Mouse (Mus musculus): ENCODE results near the gene Fndc9. TPM values are rescaled to one million over a fixed set of nuclear protein-coding genes. Genes with fewer than 3 reads are reported as not detected.

Fndc9 gene
- polyA plus RNA-seq, 1 experiment from 2014 or later = 0.09 TPM

GRCm38 (mm10) chr11:46269391-46269790, 34.1 kb downstream of the Fndc9 start:
- no peaks in the 10 kb centered on the region for H3K9me3 ChIP-seq (ENCODE audit: low read length)
- peaks cover 5% of the 10 kb centered on the region; the same call in 1 of the 2 replicates for H3K36me3 ChIP-seq (ENCODE audit: insufficient read depth, low read length)

GRCm38 (mm10) chr11:46269893-46270292, 34.6 kb downstream of the Fndc9 start:
- Histone ChIP-seq H3K9me3 (ENCODE audit: low read length) (no peaks in the 10 kb centered on the region), H3K36me3 (ENCODE audit: insufficient read depth, low read length) (peaks cover 5% of the 10 kb centered on the region; the same call in 1 of the 2 replicates), H3K27ac (ENCODE audit: low read length) (no peak overlapping the region), H3K27me3 (ENCODE audit: insufficient read depth, low read length) (no peaks in the 10 kb centered on the region), H3K4me2 (replicated peaks; ENCODE audit: low read depth, low read length) (no peak overlapping the region), H3K4me1 (ENCODE audit: insufficient read depth, low read length) (no peaks in the 10 kb centered on the region), H3K9ac (replicated peaks; ENCODE audit: low read length) (no peak overlapping the region), H3K4me3 (ENCODE audit: low read length) (no peak overlapping the region)
- ATAC-seq (ENCODE audit: low FRiP score, low TSS enrichment) = no peak
- WGBS = 61% methylated on average over 3 of the region's 3 CpGs

More at GRCm38 (mm10) chr11:46269391-46269790, 34.1 kb downstream of the Fndc9 start:
- Histone ChIP-seq H3K27me3 (ENCODE audit: insufficient read depth, low read length) (no peaks in the 10 kb centered on the region), H3K9ac (replicated peaks; ENCODE audit: low read length) (no peak overlapping the region), H3K27ac (ENCODE audit: low read length) (no peak overlapping the region), H3K4me3 (ENCODE audit: low read length) (no peak overlapping the region), H3K4me2 (replicated peaks; ENCODE audit: low read depth, low read length) (no peak overlapping the region), H3K4me1 (ENCODE audit: insufficient read depth, low read length) (no peaks in the 10 kb centered on the region)
- 40% methylated on average over 9 of the region's 9 CpGs for WGBS
- ATAC-seq (ENCODE audit: low FRiP score, low TSS enrichment) = 0 out of 2 replicates have a peak, but pooled peaks have one; percentile 21

- Histone ChIP-seq H3K9ac (replicated peaks; ENCODE audit: low read length) (no peak overlapping the region), H3K36me3 (ENCODE audit: insufficient read depth, low read length) (peaks cover 5% of the 10 kb centered on the region; the same call in 1 of the 2 replicates), H3K4me3 (ENCODE audit: low read length) (no peak overlapping the region), H3K4me2 (replicated peaks; ENCODE audit: low read depth, low read length) (no peak overlapping the region), H3K27me3 (ENCODE audit: insufficient read depth, low read length) (no peaks in the 10 kb centered on the region), H3K9me3 (ENCODE audit: low read length) (no peaks in the 10 kb centered on the region), H3K4me1 (ENCODE audit: insufficient read depth, low read length) (no peaks in the 10 kb centered on the region), H3K27ac (ENCODE audit: low read length) (no peak overlapping the region)
- 72% methylated on average over 8 of the region's 8 CpGs for WGBS
- no peak for ATAC-seq (ENCODE audit: low FRiP score, low TSS enrichment)
These were observed 36.8 kb downstream of the Fndc9 start for GRCm38 (mm10) chr11:46272058-46272681.

GRCm38 (mm10) chr11:46273969-46274368, 38.6 kb downstream of the Fndc9 start:
- ATAC-seq (ENCODE audit: low FRiP score, low TSS enrichment) = no peak
- Histone ChIP-seq H3K4me1 (ENCODE audit: insufficient read depth, low read length) (no peaks in the 10 kb centered on the region), H3K4me3 (ENCODE audit: low read length) (no peak overlapping the region)

DNA sequence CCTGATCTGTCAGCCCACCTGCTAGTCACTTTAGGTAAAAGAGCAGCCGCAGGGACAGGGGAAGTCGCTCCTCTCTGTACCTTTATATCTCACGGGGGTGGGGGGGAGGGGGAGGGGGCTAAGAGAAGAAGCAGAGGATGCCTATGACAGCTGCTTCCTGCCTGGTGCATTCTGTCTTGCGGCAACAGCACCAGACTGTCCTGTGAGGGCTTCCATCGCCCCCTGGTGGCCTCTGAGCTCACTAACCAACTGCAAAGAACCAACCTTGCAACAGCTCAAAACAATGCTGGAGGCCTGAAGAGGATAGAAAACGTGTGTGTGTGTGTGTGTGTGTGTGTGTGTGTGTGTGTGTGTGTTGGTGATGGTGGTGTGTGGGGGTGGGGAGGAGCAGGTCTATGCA, 40.0 kb downstream of the Fndc9 start:
- no peaks in the 10 kb centered on the region for H3K27me3 ChIP-seq (ENCODE audit: insufficient read depth, low read length)
- H3K9me3 ChIP-seq (ENCODE audit: low read length) = no peaks in the 10 kb centered on the region
- no peak overlapping the region for H3K4me3 ChIP-seq (ENCODE audit: low read length)
- H3K36me3 ChIP-seq (ENCODE audit: insufficient read depth, low read length) = peaks cover 5% of the 10 kb centered on the region; the same call in 1 of the 2 replicates
- no peak overlapping the region for H3K4me2 ChIP-seq (replicated peaks; ENCODE audit: low read depth, low read length)
- H3K4me1 ChIP-seq (ENCODE audit: insufficient read depth, low read length) = no peaks in the 10 kb centered on the region
- H3K9ac ChIP-seq (replicated peaks; ENCODE audit: low read length) = no peak overlapping the region
- peak; percentile 75; the same call in 1 of the 2 replicates for ATAC-seq (ENCODE audit: low FRiP score, low TSS enrichment)
- 10% methylated on average over 5 of the region's 6 CpGs for WGBS
- H3K27ac ChIP-seq (ENCODE audit: low read length) = no peak overlapping the region

More at GRCm38 (mm10) chr11:46273969-46274368, 38.6 kb downstream of the Fndc9 start:
- no peak overlapping the region for H3K4me2 ChIP-seq (replicated peaks; ENCODE audit: low read depth, low read length)
- no peaks in the 10 kb centered on the region for H3K9me3 ChIP-seq (ENCODE audit: low read length)
- H3K36me3 ChIP-seq (ENCODE audit: insufficient read depth, low read length) = peaks cover 5% of the 10 kb centered on the region; the same call in 1 of the 2 replicates
- WGBS = 94% methylated on average over 3 of the region's 3 CpGs
- no peaks in the 10 kb centered on the region for H3K27me3 ChIP-seq (ENCODE audit: insufficient read depth, low read length)
- H3K9ac ChIP-seq (replicated peaks; ENCODE audit: low read length) = no peak overlapping the region
- H3K27ac ChIP-seq (ENCODE audit: low read length) = no peak overlapping the region

GRCm38 (mm10) chr11:46276168-46276567, 40.8 kb downstream of the Fndc9 start:
- Histone ChIP-seq H3K9ac (replicated peaks; ENCODE audit: low read length) (no peak overlapping the region), H3K27me3 (ENCODE audit: insufficient read depth, low read length) (no peaks in the 10 kb centered on the region), H3K4me1 (ENCODE audit: insufficient read depth, low read length) (no peaks in the 10 kb centered on the region), H3K4me3 (ENCODE audit: low read length) (no peak overlapping the region), H3K4me2 (replicated peaks; ENCODE audit: low read depth, low read length) (no peak overlapping the region), H3K9me3 (ENCODE audit: low read length) (no peaks in the 10 kb centered on the region), H3K36me3 (ENCODE audit: insufficient read depth, low read length) (peaks cover 5% of the 10 kb centered on the region; the same call in 1 of the 2 replicates), H3K27ac (ENCODE audit: low read length) (no peak overlapping the region)
- no peak for ATAC-seq (ENCODE audit: low FRiP score, low TSS enrichment)
- 90% methylated on average over 8 of the region's 8 CpGs for WGBS

GRCm38 (mm10) chr11:46276778-46277177, 41.4 kb downstream of the Fndc9 start:
- Histone ChIP-seq H3K4me3 (ENCODE audit: low read length) (no peak overlapping the region), H3K27me3 (ENCODE audit: insufficient read depth, low read length) (no peaks in the 10 kb centered on the region), H3K36me3 (ENCODE audit: insufficient read depth, low read length) (peaks cover 5% of the 10 kb centered on the region; the same call in 1 of the 2 replicates), H3K27ac (ENCODE audit: low read length) (no peak overlapping the region), H3K4me2 (replicated peaks; ENCODE audit: low read depth, low read length) (no peak overlapping the region), H3K4me1 (ENCODE audit: insufficient read depth, low read length) (no peaks in the 10 kb centered on the region), H3K9ac (replicated peaks; ENCODE audit: low read length) (no peak overlapping the region), H3K9me3 (ENCODE audit: low read length) (no peaks in the 10 kb centered on the region)
- WGBS = 52% methylated on average over 5 of the region's 5 CpGs
- ATAC-seq (ENCODE audit: low FRiP score, low TSS enrichment) = no peak

- WGBS = 80% methylated on average over 5 of the region's 5 CpGs
- Histone ChIP-seq H3K27ac (ENCODE audit: low read length) (no peak overlapping the region), H3K27me3 (ENCODE audit: insufficient read depth, low read length) (no peaks in the 10 kb centered on the region), H3K4me3 (ENCODE audit: low read length) (no peak overlapping the region), H3K36me3 (ENCODE audit: insufficient read depth, low read length) (peaks cover 11% of the 10 kb centered on the region; the same call in 1 of the 2 replicates), H3K4me1 (ENCODE audit: insufficient read depth, low read length) (no peaks in the 10 kb centered on the region), H3K4me2 (replicated peaks; ENCODE audit: low read depth, low read length) (no peak overlapping the region), H3K9me3 (ENCODE audit: low read length) (no peaks in the 10 kb centered on the region), H3K9ac (replicated peaks; ENCODE audit: low read length) (no peak overlapping the region)
- ATAC-seq (ENCODE audit: low FRiP score, low TSS enrichment) = no peak
These were observed 42.8 kb downstream of the Fndc9 start for GRCm38 (mm10) chr11:46278140-46278539.

- H3K36me3 ChIP-seq (ENCODE audit: insufficient read depth, low read length) = peaks cover 10% of the 10 kb centered on the region
- no peaks in the 10 kb centered on the region for H3K9me3 ChIP-seq (ENCODE audit: low read length)
- no peak overlapping the region for H3K27ac ChIP-seq (ENCODE audit: low read length)
- no peaks in the 10 kb centered on the region for H3K4me1 ChIP-seq (ENCODE audit: insufficient read depth, low read length)
- no peak overlapping the region for H3K4me2 ChIP-seq (replicated peaks; ENCODE audit: low read depth, low read length)
- WGBS = 90% methylated on average over 12 of the region's 12 CpGs
- H3K9ac ChIP-seq (replicated peaks; ENCODE audit: low read length) = no peak overlapping the region
- ATAC-seq (ENCODE audit: low FRiP score, low TSS enrichment) = no peak
- H3K4me3 ChIP-seq (ENCODE audit: low read length) = no peak overlapping the region
- no peaks in the 10 kb centered on the region for H3K27me3 ChIP-seq (ENCODE audit: insufficient read depth, low read length)
These were observed 43.4 kb downstream of the Fndc9 start for GRCm38 (mm10) chr11:46278709-46279108.

DNA sequence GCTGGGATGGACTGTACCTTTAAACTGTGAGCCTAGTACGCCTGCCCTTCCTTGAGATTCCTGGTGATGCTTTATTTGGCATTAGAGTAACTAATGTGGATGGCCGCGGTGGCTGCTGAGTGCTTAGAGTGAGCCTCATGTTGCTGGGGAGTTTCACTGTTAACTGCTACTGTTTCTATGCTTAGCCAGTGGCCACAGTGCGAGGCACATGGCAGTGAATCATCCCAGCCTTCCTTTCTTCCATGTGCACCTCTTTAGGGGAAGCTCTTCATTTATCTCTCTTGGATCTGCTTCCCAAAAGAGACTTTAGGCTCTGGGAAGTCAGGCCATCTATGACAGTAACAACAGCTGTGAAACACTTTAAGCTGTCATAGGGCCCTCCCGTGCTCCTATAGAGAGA, 47.3 kb downstream of the Fndc9 start:
- ATAC-seq (ENCODE audit: low FRiP score, low TSS enrichment) = no peak
- Histone ChIP-seq H3K4me1 (ENCODE audit: insufficient read depth, low read length) (no peaks in the 10 kb centered on the region), H3K27me3 (ENCODE audit: insufficient read depth, low read length) (no peaks in the 10 kb centered on the region), H3K9me3 (ENCODE audit: low read length) (no peaks in the 10 kb centered on the region), H3K4me2 (replicated peaks; ENCODE audit: low read depth, low read length) (no peak overlapping the region), H3K9ac (replicated peaks; ENCODE audit: low read length) (no peak overlapping the region), H3K36me3 (ENCODE audit: insufficient read depth, low read length) (peaks cover 6% of the 10 kb centered on the region), H3K27ac (ENCODE audit: low read length) (no peak overlapping the region), H3K4me3 (ENCODE audit: low read length) (no peak overlapping the region)
- 92% methylated on average over 5 of the region's 5 CpGs for WGBS

Data from kidney, embryonic 16.5 days (tissue).